Mouse (Mus musculus) neutrophil, adult 59 days (primary cell): Measurements from ENCODE around the gene Gm45213. TPM values are rescaled to one million over a fixed set of nuclear protein-coding genes. Genes with fewer than 3 reads are reported as not detected.

ENCODE experiments used
- total RNA-seq, 2 experiments: library from RNA; stranded (reverse); gene quantifications; 1 replicate in 1 of 2; 2 replicates in 1 of 2; pipeline ENCODE4 v1.2.4; 2023

The Gm45213 gene
- total RNA-seq: not detected

GRCm38 (mm10) chr7:66043552-66044459 is at the start of gene Gm45213:
Gene Gm45213 (plus strand): TSS chr7:66043602.

GRCm38 (mm10) chr7:66058703-66059102 is 15.3 kb downstream of the Gm45213 start, which contains the start of gene Snrpa1:
Gene Snrpa1 (plus strand): TSS chr7:66059003.

GRCm38 (mm10) chr7:66079364-66080230 is 36.2 kb downstream of the Gm45213 start, which contains the start of gene Selenos:
Gene Selenos (plus strand): TSS chr7:66079649.

GRCm38 (mm10) chr7:66108961-66109854 is 65.8 kb downstream of the Gm45213 start, which contains the start of gene Chsy1:
Gene Chsy1 (plus strand): TSS chr7:66109515.

Other genes with a start within 250 kb of the Gm45213 start
- gene Pcsk6, start 181.9 kb upstream of the Gm45213 start, total RNA-seq: under 1 TPM; 0.20 to 0.27 TPM
- 10 to 100 TPM; 26.0 to 27.7 TPM for gene Snrpa1, start 15.4 kb downstream of the Gm45213 start, total RNA-seq
- gene Selenos, start 36.0 kb downstream of the Gm45213 start, total RNA-seq: 10 to 100 TPM; 27.2 to 34.7 TPM
- gene Chsy1, start 65.9 kb downstream of the Gm45213 start, total RNA-seq: 10 to 100 TPM; 43.9 to 46.7 TPM